Mouse (Mus musculus): ENCODE data around the gene Rin2.

The Rin2 gene

DNA sequence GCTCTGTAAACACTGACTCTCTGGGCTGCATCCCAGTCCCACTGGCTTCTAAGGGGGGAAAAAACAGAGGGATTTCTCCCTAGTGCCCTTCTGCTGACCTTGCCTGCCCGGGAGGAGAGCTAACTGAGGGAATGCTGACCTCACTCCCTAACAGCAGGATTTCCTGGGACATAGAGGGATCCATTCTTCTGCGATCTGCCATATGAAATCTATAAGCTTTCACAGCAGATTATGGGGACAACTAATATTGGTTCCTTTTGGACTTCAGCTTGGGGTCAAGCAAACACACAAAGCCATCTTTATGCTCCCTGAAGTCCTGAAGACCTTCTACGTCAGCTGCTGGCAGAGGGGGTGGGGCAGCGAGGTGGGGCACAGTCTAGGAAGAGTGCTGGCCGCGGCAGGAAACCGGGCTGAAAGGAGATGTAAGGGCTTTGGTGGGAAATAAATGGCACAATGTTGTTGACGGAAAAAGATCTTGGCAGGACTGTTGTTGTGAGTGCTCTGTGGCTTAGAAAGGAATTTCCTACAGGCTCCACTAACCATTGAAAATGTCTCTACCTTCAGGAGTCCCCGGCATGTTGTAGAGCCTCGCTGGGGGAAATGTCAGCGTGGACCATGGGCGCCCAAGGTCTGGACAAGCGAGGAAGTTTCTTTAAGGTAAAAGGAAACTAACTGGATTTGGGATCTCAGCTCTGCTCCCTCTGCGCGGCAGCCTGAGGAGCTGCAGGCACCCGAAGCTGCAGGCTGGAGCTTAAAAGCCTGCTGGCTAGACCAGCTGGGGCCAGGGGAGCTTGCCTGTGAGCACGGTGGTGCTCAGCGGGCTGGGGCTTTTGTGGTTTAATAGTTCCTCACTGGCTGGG is 111.0 kb downstream of the Rin2 start:
- in situ Hi-C loops (cut with MboI, MseI): no loop called here

DNA sequence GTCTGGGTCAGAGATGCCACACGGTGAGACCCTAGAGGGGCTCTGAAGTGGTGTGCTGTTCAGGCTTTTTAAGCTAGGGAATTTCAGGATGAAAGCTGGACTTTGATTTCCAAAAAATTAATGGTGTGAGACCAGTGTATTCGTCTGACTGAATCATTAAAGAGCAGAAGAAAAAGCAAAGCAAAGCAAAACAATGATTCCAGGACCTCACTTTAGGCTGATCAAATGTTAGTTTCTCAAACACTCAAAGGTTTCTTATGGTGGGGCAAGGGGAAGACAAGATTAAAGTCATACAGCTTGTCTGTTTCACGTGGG is 111.6 kb downstream of the Rin2 start:
- in situ Hi-C loops (cut with MboI, MseI): no loop called here

DNA sequence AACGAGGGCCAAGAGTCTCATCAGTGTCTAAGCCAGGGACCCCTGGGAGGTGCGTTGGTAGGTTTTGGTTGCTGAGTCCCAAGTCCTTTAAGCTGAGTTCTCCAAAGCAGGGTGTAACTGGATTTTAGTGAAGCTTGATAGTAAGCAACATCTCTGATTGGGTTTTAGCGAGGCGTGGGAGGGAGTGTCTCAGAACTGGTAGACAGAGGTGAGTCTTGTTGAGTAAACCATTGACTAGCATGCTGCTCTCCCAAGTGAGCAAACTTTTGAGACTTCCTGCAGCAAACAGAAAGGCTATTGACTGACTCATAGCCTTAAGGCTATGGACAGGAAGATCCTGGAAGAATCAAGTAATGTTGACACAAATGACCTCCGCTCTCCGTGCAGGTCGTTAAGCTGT is 112.5 kb downstream of the Rin2 start:
- in situ Hi-C loops (cut with MboI, MseI): no loop called here

DNA sequence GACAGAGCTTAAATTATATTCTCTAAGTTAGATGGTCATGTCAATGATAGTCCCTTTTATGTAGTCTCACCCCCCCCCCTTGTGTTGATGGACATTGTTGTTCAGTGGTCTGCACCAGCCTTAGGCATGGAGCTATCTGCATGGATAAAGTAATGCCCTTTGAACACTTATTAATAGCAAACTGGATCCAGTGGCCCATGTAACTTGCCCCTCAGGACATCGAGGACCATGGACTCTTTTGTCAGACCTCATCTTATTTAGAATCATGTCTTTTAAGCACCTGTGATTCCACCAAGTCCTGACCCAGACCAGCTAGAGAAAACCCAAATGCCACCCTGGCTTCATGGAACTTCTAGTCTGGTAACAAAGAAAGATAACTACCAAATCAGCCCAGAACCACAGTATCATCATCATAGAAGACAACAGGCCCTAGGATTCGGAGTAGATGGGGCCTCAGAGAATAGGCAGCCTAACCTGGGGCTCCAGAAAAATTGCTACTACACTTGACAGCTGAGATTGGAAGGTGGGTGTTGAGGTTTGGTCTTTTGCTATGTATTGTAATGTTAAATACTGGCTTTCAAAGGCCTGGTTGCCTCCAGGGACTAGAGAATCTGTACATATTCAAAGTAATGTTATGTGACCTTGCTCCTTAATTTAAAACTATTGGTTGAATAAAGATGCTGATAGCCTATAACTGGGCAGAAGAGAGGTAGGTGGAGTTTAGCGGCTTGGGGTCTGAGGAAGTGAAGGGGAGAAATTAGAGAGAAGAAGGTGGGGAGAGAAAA is 113.7 kb downstream of the Rin2 start:
- in situ Hi-C loops (cut with MboI, MseI): no loop called here

DNA sequence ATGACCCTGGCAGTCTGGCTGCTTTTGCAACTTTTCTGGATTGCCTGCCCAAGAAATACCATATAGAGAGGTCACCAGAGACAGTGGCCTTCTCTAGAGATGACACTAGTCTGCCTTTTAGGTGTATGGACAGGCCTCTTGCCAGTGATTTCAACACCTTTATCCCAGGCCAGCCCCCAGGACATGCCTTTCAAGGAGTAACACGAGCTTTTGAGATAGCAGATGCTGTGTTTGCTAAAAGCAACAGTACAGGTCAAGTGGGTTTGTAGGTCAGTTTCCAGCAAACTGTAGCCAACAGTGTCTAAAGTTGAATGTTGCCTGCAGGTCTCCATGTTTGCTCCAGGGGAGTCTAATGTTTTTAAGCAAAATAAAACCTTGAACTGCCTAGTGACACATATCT is 118.7 kb downstream of the Rin2 start:
- in situ Hi-C loops (cut with MboI, MseI): no loop called here

DNA sequence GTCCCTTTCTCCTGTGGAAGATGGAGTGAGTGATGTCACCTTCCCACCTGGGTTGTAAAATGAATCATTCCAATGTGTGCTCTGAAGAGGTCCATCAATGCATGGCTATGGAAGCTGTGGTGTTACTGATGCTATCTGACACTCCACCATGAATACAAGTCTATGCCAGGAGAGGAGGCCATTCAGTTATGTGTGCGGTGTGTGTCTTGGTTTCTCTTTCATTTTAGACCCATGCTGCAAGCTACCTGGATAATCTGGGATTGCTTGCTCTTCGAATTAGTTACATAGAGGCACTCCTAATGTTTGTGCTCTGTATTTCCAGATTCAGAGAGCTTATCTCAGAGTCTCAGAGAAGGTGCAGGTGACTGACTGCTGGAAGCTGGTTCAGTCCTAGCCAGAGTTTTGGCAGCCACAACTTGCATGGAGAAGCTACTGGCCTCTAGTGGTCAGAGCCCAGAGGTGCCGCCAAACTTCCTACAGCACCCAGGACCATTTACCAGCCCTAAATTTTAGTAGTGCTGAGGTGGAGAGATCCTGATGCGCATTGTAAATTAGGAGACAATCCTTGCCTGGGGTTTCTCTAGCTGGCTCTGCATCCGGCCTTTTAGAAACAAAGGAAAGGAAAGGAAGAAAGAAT is 119.4 kb downstream of the Rin2 start:
- in situ Hi-C loops (cut with MboI, MseI): no loop called here

DNA sequence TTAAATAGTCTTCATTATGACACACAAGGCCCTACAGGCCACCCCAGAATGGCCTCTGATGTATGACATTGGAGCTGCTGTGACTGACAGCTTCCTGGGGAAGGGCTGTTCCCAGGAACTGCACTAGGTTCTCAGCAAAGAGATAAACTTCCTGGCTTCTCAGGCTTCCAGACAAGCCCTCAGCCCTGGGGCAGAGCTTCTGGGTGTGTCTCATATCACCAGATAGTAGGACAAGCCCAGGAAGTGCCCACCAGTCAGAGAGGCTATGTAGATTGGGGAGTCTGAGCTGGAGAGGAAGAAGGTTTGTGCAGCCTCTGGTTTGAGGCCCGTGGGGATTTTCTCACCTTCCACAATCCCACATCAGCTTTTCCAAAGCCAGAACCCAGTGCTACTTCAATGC is 122.8 kb downstream of the Rin2 start:
- in situ Hi-C loops (cut with MboI, MseI): no loop called here

DNA sequence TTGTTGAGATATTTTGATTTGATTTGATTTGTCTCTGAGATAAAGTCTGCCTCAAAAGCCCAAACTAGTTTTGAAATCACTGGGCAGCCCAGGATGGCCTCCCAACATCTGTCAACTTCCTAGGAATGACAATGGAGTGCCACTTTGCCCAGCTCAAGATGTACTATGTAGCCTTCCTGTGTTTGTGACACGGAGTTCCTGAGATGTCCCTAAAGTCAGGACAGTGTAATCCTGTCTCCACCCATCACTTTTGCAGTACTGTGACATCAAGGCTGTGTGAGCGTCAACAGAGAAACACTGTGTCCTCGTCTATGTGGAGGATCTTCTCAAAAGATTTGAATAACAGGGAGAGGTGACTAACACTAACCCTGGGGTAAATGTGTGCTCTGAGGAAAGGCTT is 123.9 kb downstream of the Rin2 start:
- in situ Hi-C loops (cut with MboI, MseI): no loop called here

DNA sequence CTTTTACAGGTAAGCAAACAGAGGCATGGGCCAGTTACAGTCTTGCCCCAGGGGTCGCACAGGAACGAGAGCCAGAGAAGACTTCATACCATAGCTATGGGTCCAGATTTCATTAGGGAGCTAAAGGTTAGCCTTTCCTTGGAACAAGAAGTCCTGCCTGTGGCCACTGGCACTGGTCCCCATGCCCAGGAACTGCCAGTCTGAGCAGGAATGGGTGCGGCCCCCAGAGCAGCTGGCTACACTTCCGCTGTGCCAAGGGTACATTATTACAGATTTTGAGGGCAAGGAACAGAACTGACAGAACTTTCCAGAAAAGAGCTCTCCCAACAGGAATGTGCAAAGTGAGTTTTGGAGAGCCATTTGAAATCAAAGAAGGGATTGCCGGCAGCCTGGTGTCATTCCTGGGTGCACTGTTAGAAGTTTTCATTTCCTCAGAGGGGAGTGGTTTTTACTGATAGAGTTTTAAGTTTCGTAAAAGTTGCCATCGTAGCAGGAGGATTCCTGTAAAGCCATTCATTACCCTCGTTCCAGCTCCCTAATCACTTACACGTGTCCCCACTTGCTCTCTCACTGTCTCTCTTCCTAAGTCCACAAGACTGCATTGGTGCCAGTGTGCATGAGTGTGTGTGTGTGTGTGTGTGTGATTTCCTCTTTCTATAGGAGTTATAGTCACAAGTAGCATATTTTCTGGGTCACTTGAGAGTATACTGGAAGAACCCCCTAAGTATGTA is 126.5 kb downstream of the Rin2 start:
- in situ Hi-C loops (cut with MboI, MseI): no loop called here

DNA sequence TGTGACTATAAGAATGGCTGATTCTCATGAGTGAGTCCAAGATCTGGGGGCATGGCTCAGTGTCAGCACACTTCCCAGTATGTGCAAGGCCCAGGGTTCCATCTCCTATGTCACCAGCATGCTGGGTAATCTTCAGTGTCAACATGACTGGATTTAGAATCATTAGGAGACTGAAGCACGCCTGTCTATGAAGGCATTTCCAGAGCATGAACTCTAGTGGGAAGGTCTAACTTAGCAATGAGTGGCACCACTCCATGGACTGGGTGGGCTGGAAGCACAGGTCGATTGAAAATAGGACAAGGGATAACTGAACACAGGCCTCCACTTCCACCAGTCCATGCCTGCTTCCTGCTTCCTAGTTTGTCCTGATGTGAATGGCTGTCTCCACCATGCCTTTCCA is 127.6 kb downstream of the Rin2 start:
- in situ Hi-C loops (cut with MboI, MseI): no loop called here

DNA sequence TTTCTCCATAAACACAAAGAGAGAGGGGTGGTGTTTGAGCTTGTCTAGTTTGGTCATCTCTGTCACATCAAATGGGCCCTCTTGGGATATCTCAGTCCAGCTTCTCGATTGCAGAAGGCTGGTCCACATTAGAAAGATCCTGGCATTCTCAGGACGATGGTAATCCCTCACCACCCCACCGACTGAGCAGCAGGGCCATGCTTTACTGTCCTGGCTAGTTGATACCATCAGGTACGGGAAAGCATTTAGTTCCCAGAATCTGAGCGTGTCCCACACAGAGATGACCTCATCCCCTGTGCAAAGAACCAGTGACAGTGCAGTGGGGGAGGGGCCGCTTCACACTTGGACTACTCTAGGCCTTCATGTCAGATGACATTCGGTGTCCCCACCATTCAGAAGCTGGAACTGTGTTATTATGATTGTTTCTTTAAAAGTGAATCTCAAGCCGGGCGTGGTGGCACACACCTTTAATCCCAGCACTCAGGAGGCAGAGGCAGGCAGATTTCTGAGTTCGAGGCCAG is 128.9 kb downstream of the Rin2 start:
- in situ Hi-C loops (cut with MboI, MseI): no loop called here

DNA sequence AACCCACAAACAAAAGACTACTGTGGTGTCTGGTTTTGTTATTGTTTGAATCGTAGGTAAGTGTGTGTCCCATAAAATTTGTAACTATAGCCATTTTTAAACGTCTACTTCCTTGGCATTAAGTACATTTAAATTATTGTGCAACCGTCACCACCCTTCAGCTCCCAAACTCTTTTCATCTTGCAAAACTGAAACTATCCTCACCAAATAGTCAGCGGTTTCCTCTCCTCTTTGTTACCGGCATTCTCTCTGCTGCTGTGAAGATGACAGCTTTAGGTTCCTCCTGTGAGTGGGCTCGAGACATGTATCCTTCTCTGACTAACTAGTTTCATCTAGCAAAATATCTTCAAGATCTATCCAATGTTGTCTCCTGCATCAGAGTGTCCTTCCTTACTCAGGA is 129.5 kb downstream of the Rin2 start:
- in situ Hi-C loops (cut with MboI, MseI): no loop called here

DNA sequence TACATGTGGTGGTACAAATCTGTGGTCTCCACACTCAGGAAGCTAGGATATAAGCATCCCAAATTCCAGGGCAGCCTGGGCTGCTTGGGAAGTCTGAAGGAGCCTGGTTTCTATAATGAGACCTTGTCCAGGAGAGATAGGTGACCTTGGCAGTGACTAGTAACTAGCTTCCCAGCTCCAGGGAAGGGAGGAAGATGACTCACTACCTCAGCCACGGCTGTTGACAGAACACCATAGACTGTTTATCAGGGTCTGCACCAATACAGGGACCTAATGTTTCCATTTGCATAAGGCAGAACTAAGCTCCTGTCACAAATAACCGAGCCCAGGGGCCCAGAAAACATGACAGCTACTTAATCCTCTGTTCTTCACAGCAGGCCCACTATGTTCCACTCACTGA is 132.3 kb downstream of the Rin2 start:
- in situ Hi-C loops (cut with MboI, MseI): no loop called here

DNA sequence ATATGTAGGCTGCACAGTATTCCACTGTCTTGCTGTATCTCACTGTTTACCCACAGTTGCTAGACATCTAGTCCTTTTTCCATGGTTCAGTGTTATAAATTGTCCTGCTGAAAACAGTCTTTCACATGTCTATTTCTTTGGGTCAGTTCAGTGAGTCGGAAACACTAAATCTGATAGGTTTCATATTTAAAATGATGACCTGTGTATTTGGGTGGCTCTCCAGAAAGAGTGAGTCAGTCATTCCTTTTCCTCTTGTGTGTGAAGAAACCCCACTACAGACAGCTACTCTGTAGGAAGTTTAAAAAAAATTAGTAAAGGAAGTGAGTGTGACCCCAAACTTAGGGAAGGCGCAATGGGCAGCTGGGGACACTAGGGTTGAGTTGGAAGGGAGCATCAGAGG is 133.2 kb downstream of the Rin2 start:
- in situ Hi-C loops (cut with MboI, MseI): no loop called here

DNA sequence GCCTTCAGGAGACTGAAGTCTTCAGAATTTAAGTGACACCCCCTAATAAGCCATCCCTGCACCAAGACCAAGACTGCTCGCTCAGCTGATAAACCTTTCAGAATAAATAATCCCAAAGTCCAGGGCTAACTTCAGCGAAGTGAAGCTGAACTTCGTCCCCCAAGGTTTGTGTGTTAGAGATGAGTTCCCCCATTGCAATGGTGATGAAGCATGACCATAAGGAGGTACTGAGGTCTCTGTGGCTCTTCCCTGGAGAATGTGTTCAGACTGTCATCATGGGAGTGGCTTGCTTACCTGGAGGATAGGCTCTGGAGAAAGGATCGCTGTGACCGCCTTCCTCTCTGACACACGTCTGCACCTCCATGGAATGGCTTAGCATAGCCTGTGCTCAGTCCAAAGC is 133.7 kb downstream of the Rin2 start:
- in situ Hi-C loops (cut with MboI, MseI): no loop called here

DNA sequence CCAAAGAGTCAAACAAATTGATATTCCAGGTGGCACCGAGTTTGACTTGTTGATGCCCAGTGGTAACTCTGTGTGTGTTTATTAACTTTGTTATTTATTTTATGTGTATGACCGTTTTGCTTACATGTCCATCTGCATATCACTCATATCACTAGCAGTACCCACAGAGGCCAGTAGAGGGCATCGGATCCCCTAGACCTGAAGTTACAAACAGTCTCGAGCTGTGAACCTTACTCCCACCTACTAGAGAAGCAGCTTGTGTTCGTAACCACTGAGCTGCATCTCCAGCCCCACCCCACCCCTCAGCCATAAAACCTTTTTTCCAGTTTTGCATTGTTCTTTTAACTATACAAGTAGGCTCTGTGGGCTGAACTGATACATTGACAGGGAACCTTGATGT is 135.7 kb downstream of the Rin2 start:
- in situ Hi-C loops (cut with MboI, MseI): no loop called here

DNA sequence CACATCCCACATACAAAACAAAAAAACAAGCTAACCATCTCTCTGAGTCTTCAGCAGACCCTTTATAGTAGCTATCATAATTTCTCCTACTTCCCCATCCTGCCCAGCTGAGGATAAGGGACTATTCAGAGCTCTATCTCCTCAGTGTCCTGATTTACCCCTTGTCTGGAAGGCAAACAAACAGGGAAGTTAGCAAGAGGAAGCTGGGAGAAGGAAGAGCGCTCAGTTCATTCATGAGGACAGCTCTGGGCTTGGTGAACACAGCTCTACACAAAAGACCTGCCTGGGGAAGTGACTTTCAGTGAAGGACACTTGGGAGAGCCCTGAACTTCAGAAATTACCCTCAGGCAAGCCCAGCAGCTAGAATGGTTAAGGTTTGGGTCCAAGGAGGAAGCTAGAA is 137.8 kb downstream of the Rin2 start:
- in situ Hi-C loops (cut with MboI, MseI): no loop called here

DNA sequence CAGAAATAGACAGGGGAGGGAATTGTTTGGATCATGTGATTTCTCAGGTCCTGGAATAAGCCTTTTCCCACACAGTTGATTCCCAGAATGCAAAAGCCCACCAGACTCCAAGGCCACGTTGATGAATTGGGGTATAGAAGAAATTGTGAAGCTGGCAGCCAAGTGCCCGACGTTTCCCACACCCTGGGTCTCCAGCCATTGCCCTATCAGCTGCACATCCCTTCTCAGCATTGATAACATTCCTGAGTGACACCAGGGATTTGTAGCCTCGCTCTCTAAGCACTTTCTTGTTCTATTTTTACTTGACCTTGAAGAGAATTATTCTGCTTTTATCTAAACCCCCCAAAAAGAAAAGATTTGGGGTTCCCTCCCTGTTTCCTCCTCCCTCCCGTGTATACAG is 142.2 kb downstream of the Rin2 start:
- in situ Hi-C loops (cut with MboI, MseI): no loop called here

DNA sequence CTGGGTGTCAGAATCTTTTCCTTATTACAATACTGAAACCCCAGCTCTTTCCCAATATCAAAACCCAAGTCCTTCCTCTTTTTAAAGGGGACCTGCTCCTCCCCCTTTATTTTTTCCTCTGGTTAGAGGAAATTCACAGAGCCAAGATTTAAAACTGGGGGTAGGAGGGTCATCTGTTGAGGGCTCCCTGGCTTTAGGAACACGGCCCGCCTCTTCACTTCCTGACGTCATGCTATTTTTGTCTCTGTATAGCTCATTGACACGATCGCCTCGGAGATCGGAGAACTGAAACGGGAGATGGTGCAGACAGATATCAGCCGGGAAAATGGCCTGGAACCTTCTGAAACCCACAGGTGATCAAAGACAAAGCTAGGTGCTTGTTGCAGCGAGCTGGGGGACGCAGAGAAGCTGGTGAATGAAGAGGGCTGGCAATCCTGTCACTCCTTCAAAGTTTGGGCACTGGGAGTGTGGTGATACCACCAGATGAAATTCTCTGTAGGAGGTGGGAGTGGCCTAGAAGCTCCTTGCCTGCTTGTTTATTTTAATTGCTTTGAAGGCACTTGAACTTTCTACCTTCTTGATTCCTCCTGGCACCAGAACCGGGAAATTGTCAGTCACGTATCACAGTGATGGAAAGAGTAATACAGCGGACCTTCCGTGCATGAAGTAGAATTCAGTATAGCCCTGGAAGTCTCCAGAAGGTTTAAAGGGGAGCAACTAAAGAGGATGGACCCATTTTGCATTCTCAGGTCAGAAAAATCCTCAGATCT is 147.2 kb downstream of the Rin2 start:
- in situ Hi-C loops (cut with MboI, MseI): no loop called here

DNA sequence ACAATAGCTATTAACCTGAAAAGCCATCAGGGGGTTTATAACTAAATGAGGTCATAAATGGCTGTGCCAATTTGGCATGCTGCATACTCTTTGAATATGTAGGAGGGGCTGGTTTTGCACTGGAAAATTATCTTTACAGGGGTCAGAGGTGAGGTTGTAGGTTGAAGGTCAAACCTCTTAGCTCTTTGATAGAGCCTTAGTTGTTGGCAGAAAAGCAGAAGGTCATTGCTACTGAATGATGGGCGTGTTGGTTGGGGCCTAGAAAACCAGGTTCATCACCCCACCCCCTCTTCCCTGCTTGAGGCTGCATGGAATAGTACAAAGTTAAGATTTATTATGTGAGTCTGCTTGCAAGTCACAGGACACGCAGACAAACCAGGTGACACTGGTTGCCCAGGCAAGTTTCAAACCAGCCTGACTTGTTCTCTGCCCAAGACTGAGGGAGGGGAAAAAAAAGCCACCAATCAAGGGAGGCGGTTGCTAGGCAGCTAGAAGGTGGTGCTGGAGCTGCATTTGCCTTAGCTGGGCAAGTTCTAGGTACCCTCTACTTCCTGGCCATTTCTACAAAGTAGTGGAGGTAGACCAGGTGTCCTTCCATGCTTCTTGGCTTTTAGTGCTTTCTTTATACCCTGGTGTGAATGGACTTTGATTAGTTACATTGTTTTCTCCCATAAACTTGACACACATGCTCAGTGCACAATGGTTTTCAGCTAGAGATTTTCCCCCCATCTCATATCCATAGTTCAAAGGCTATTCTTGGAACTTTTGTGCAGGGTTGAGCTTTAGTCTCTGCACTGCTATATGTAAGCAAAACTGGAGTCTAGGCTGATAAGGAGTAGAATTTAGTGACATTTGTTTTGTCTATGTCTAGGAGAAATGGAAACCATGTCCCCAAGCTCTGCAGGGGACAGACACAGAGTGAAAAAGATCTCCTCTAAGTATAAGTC is 148.0 kb downstream of the Rin2 start:
- in situ Hi-C loops (cut with MboI, MseI): no loop called here
